Mouse (Mus musculus) lung, embryonic 14.5 days (tissue): ENCODE data around the gene Otx2. TPM values are rescaled to one million over a fixed set of nuclear protein-coding genes. Genes with fewer than 3 reads are reported as not detected.

Experiments
- ATAC-seq: fragments of 200-750 bp; cut with Nextera tagmentation; 2 replicates; pipeline ENCODE4 v1.8.0; 2017; ENCODE audit warnings: mild to moderate bottlenecking, moderate TSS enrichment, moderate library complexity; ENCODE audit not compliant: insufficient read depth
- DNase-seq: peaks from one replicate; pipeline ENCODE4 v3.0.0-alpha.2; 2015
- H3K27ac ChIP-seq: fragments of 300-500 bp; sonication (generic); 2 replicates; pipeline ENCODE4 v1.5.1; 2014; ENCODE audit warnings: low read depth, mild to moderate bottlenecking, moderate library complexity
- H3K27me3 ChIP-seq: fragments of 300-500 bp; sonication (generic); 2 replicates; pipeline ENCODE4 v1.6.1; 2014; ENCODE audit warnings: low read length, control low read depth; ENCODE audit not compliant: insufficient read depth
- H3K36me3 ChIP-seq: fragments of 300-500 bp; sonication (generic); 2 replicates; pipeline ENCODE4 v1.6.1; 2014; ENCODE audit warnings: control low read depth; ENCODE audit not compliant: insufficient read depth
- H3K4me1 ChIP-seq: fragments of 300-500 bp; sonication (generic); 2 replicates; pipeline ENCODE4 v1.6.1; 2014; ENCODE audit warnings: antibody characterized with exemption, control low read depth; ENCODE audit not compliant: insufficient read depth
- H3K4me2 ChIP-seq: fragments of 300-500 bp; sonication (generic); 2 replicates; pipeline ENCODE4 v1.6.1; 2014; ENCODE audit warnings: mild to moderate bottlenecking
- H3K4me3 ChIP-seq: fragments of 300-500 bp; sonication (generic); 2 replicates; pipeline ENCODE4 v1.5.1; 2014; ENCODE audit warnings: low read depth, low read length
- H3K9ac ChIP-seq: fragments of 300-500 bp; sonication (generic); 2 replicates; pipeline ENCODE4 v1.6.1; 2014
- H3K9me3 ChIP-seq: fragments of 300-500 bp; sonication (generic); 2 replicates; pipeline ENCODE4 v1.6.1; 2016; ENCODE audit warnings: low read depth, low read length, control low read depth
- CTCF ChIP-seq: IDR thresholded peaks from 2 replicates; pipeline ENCODE4 v1.5.1; 2016; ENCODE audit warnings: antibody characterized with exemption, low read depth
- WGBS: fragments of 180-500 bp; shearing (Covaris S2); extraction: QIAGEN DNeasy Blood & Tissue Kit; methylation state at CpG from one replicate; pipeline ENCODE4 v1.1.7; 2014; 5-methylcytosine and 5-hydroxymethylcytosine counted together
- polyA plus RNA-seq: library from polyadenylated mRNA; unstranded; fragments of >200 nt; fragmentation: Nextera tagmentation; extraction: Ambion mirVana; gene quantifications from 2 replicates; pipeline ENCODE4 v1.2.1, GENCODE M21; 2014

The Otx2 gene
- polyA plus RNA-seq, 1 experiment from 2014 or later: not detected

- Histone ChIP-seq H3K9ac (no peak overlapping the region), H3K9me3 (no peaks in the 10 kb centered on the region), H3K4me3 (no peak overlapping the region), H3K4me2 (no peak overlapping the region), H3K36me3 (no peaks in the 10 kb centered on the region), H3K27ac (no peak overlapping the region), H3K4me1 (no peaks in the 10 kb centered on the region), H3K27me3 (peaks cover 75% of the 10 kb centered on the region)
- no peak for DNase-seq
- TF ChIP-seq CTCF: no peak
- WGBS: 20% methylated on average over 12 of the region's 12 CpGs
- ATAC-seq: no peak
These were observed 21.4 kb downstream of the Otx2 start for GRCm38 (mm10) chr14:48652256-48652655.

DNA sequence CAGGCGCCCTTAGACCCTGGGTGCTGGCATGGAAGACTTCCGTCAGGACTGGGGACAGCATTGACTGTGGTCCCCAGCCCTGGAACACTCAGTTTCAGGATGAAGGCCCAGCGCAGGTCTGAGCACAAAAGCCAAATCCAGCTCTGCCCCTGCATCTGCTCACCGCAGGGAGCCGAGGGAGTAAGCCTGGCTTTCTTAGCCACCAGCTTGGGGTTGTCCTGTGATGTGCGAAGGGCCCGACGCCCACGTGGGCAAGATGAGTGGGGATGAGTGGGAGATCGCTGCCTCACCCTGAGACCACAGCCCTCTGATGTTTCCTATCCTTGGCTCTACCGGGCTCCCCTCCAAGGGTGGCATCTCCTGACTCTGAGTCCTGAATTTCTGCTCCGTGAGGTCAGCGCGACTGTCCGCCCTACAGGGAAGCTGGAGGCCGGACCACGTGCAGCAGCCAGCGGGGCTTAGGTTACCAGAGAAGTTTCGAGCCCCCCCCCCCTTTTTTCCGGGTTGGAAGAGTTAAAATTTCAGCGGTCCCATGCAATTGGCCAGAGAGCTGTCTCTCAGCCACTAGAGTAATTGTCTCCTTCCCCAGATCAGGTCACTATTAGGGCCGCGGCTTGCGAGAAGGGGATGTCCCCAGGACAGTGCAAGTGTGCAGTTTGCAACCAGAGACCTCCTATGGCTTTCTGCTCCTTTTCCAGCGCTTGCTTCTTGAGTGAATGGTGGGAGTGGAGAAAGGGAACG, 22.0 kb downstream of the Otx2 start:
- WGBS: 3% methylated on average over 26 of the region's 26 CpGs

DNA sequence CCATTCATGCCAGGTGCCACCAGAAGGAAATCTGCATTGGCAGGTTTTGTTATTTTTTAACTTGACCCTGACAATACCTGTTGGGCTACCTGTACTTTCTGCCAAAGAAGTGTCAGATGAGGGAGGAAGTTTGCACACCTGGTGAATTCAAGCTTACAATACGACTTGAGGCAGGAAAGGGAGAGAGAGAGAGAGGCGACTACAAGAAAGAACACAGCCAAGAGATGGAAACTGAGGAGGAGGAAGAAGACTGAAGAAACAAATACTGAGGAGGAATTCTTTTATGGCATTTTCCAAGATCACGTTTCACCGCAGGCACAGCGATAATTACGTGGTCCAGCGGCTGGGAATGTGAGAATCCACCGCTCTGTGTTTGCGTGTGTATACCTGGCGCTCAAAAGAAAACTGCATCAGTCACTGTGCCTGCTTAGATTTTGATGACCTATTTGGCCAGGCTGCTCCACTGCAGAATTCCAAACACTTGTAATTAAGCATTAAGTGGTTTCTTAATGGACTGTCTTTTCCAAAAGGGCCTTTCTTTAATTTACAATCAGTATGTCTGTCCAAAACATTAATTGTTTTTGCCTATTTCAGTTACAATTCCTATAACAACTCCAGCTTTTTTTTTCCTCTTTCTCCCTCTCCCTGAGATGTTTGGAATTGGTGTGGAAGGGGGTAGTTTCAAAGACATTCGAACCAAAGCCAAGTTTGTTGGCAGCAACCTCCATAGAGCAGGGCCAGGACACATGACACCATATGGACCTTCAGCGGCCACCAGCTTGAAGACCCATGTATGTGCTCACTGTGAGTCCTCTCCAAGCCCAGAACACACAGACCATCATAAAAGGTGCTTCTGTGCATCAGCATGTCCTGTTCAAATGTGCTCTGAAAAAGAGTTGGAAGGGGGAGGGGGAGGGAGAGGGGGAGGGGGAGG, 31.9 kb downstream of the Otx2 start:
- no peak for TF ChIP-seq CTCF
- ATAC-seq (no peak), DNase-seq (no peak)
- H3K4me2 ChIP-seq: no peak overlapping the region
- H3K9ac ChIP-seq: no peak overlapping the region
- no peaks in the 10 kb centered on the region for H3K4me1 ChIP-seq
- no peaks in the 10 kb centered on the region for H3K9me3 ChIP-seq
- H3K36me3 ChIP-seq: no peaks in the 10 kb centered on the region
- 0 out of 2 replicates have a peak, but pooled peaks cover 3% of the 10 kb centered on the region for H3K27me3 ChIP-seq
- WGBS: 61% methylated on average over 12 of the region's 12 CpGs
- H3K27ac ChIP-seq: no peak overlapping the region
- no peak overlapping the region for H3K4me3 ChIP-seq

More for the DNA sequence above, 22.0 kb downstream of the Otx2 start:
- peaks cover 69% of the 10 kb centered on the region for H3K27me3 ChIP-seq
- no peak overlapping the region for H3K27ac ChIP-seq
- DNase-seq (no peak), ATAC-seq (no peak)
- no peak overlapping the region for H3K4me3 ChIP-seq
- no peak for TF ChIP-seq CTCF
- H3K4me1 ChIP-seq: no peaks in the 10 kb centered on the region
- no peaks in the 10 kb centered on the region for H3K9me3 ChIP-seq
- no peaks in the 10 kb centered on the region for H3K36me3 ChIP-seq
- H3K9ac ChIP-seq: no peak overlapping the region
- no peak overlapping the region for H3K4me2 ChIP-seq

- no peaks in the 10 kb centered on the region for H3K36me3 ChIP-seq
- ATAC-seq (no peak), DNase-seq (no peak)
- H3K27ac ChIP-seq: no peak overlapping the region
- no peaks in the 10 kb centered on the region for H3K9me3 ChIP-seq
- H3K4me2 ChIP-seq: no peak overlapping the region
- WGBS: 48% methylated on average over 3 of the region's 3 CpGs
- no peaks in the 10 kb centered on the region for H3K4me1 ChIP-seq
- TF ChIP-seq CTCF: no peak
- H3K4me3 ChIP-seq: no peak overlapping the region
- no peaks in the 10 kb centered on the region for H3K27me3 ChIP-seq
- H3K9ac ChIP-seq: no peak overlapping the region
These were observed 40.5 kb downstream of the Otx2 start for GRCm38 (mm10) chr14:48633141-48633540.

- ATAC-seq (no peak), DNase-seq (no peak)
- Histone ChIP-seq H3K4me2 (no peak overlapping the region), H3K27me3 (no peaks in the 10 kb centered on the region), H3K27ac (no peak overlapping the region), H3K4me1 (no peaks in the 10 kb centered on the region), H3K9me3 (no peaks in the 10 kb centered on the region), H3K36me3 (no peaks in the 10 kb centered on the region), H3K9ac (no peak overlapping the region), H3K4me3 (no peak overlapping the region)
- WGBS: 77% methylated on average over 8 of the region's 8 CpGs
- TF ChIP-seq CTCF: no peak
These were observed 41.3 kb downstream of the Otx2 start for GRCm38 (mm10) chr14:48632335-48632734.

DNA sequence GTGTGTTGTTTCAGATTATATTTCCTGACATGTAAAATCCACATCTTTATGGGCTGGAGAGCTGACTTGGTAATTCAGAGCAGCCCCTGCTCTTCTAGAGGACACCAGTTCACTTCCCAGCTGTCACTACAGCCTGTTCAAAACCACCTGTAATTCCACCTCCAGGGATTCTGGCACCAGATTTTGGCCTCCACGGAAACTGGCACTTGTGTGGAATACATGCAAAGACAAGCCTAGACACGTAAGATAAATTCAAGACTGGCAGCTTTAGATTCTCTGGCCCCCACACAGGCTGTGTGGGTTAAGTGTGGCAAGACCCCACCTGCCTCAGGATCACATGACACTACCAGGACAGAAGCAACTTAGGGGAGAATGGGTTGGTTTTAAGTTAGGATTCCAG, 42.1 kb downstream of the Otx2 start:
- H3K27me3 ChIP-seq: no peaks in the 10 kb centered on the region
- no peak overlapping the region for H3K4me3 ChIP-seq
- no peak overlapping the region for H3K4me2 ChIP-seq
- WGBS: 74% methylated on average over 2 of the region's 2 CpGs
- H3K9me3 ChIP-seq: no peaks in the 10 kb centered on the region
- H3K27ac ChIP-seq: no peak overlapping the region
- ATAC-seq (no peak), DNase-seq (no peak)
- H3K9ac ChIP-seq: no peak overlapping the region
- H3K4me1 ChIP-seq: no peaks in the 10 kb centered on the region
- no peaks in the 10 kb centered on the region for H3K36me3 ChIP-seq
- no peak for TF ChIP-seq CTCF

- no peak overlapping the region for H3K9ac ChIP-seq
- no peak overlapping the region for H3K27ac ChIP-seq
- DNase-seq (no peak), ATAC-seq (no peak)
- no peak for TF ChIP-seq CTCF
- no peak overlapping the region for H3K4me3 ChIP-seq
- H3K9me3 ChIP-seq: no peaks in the 10 kb centered on the region
- no peak overlapping the region for H3K4me2 ChIP-seq
- 77% methylated on average over 9 of the region's 9 CpGs for WGBS
- no peaks in the 10 kb centered on the region for H3K4me1 ChIP-seq
- no peaks in the 10 kb centered on the region for H3K36me3 ChIP-seq
- no peaks in the 10 kb centered on the region for H3K27me3 ChIP-seq
These were observed 44.2 kb downstream of the Otx2 start for GRCm38 (mm10) chr14:48629404-48629803.
